9 mouse cellular contexts compared by ENCODE assay signal in genomic region chr11:119129281-119130058, GRCm38 (mm10). TPM values are rescaled to one million over a fixed set of nuclear protein-coding genes. Genes with fewer than 3 reads are reported as not detected.
DNase-seq lines count a peak whose midpoint lies in the region; ATAC-seq and TF ChIP-seq lines count a peak whose summit lies in the region.
"Had no signal": no experiment of that assay in that cellular context is flagged by ENCODE, and none has a peak within 500 bp of the region (broad histone marks: within the 10 kb centered on the region; RNA-seq: fewer than 3 reads in every experiment).

No protein-coding gene starts in this region.

- peaks cover 8% of the 10 kb centered on the region; the same call in 1 of the 2 replicates for H3K27me3 ChIP-seq in limb, embryonic 15.5 days
- H3K27me3 ChIP-seq in thymus, adult 2 months (ENCODE audit: control insufficient read depth, insufficient read depth, low read length): no peaks in the 10 kb centered on the region

- no peak for TF ChIP-seq POLR2A in thymus, adult 2 months (IDR thresholded peaks at IDR 0.05; ENCODE audit: control insufficient read depth, extremely low read depth, insufficient read depth, low read length, poor library complexity)

- H3K36me3 ChIP-seq in limb, embryonic 15.5 days: no peaks in the 10 kb centered on the region
- H3K36me3 ChIP-seq in thymus, adult 2 months (ENCODE audit: control insufficient read depth, insufficient read depth, low read length): no peaks in the 10 kb centered on the region

- H3K4me1 ChIP-seq in limb, embryonic 15.5 days: peaks cover 51% of the 10 kb centered on the region
- peaks cover 26% of the 10 kb centered on the region for H3K4me1 ChIP-seq in thymus, adult 2 months (replicated peaks; ENCODE audit: control insufficient read depth, insufficient read depth, low read length)

- peak overlapping the region; percentile 41 for H3K4me2 ChIP-seq in limb, embryonic 15.5 days

- no peak overlapping the region for H3K27ac ChIP-seq in limb, embryonic 15.5 days
- no peak overlapping the region for H3K27ac ChIP-seq in thymus, adult 2 months (ENCODE audit: control insufficient read depth, insufficient read depth, low read length)
- H3K27ac ChIP-seq in layer of hippocampus, adult 2 months: no peak overlapping the region

- H3K9ac ChIP-seq in limb, embryonic 15.5 days: no peak overlapping the region

- DNase-seq in ZHBTc4 (ENCODE audit: low read depth, low spot score): peak; percentile 53
- DNase-seq in adrenal gland, postnatal 36 days: peak; percentile 75 to 83
- peak; percentile 59 for DNase-seq in induced T-regulatory cell, adult 2 months (ENCODE audit: low read depth)
- DNase-seq in thymus, adult 2 months: no peak
- DNase-seq in layer of hippocampus, adult 2 months (ENCODE audit: low spot score in 2 of 2): no peak
- no peak for DNase-seq in gastrocnemius, postnatal 10 days
- no peak for DNase-seq in cerebellum, postnatal 14 days
- DNase-seq: cerebellum, postnatal 36 days had no signal

- H3K9me3 ChIP-seq in limb, embryonic 15.5 days: no peaks in the 10 kb centered on the region

- no peak overlapping the region for H3K4me3 ChIP-seq in limb, embryonic 15.5 days
- no peak overlapping the region for H3K4me3 ChIP-seq in thymus, adult 2 months (ENCODE audit: control insufficient read depth, insufficient read depth, low read length)
- no peak overlapping the region for H3K4me3 ChIP-seq in layer of hippocampus, adult 2 months

- 35% methylated on average over 18 of the region's 18 CpGs for WGBS in limb, embryonic 15.5 days
- 73% methylated on average over 18 of the region's 18 CpGs for WGBS in thymus, adult 2 months

- TF ChIP-seq CTCF in thymus, adult 2 months (IDR thresholded peaks at IDR 0.05; ENCODE audit: borderline replicate concordance, control insufficient read depth, extremely low read depth, insufficient read depth, low read length, poor library complexity): no peak
- no peak for TF ChIP-seq CTCF in layer of hippocampus, adult 2 months (conservative IDR thresholded peaks at IDR 0.05)

- ATAC-seq in limb, embryonic 15.5 days (ENCODE audit: insufficient number of reproducible peaks, low FRiP score, low TSS enrichment, low read depth): no peak

RNA-seq across cellular contexts. Expression of gene Cbx4, which starts 43.4 kb away (rescaled TPM):
- 100 to 1,000 TPM; 200 to 332 TPM for total RNA-seq in adrenal gland, postnatal 36 days (2021)
- polyA plus RNA-seq in limb, embryonic 15.5 days (2015; fragmentation: Nextera tagmentation; extraction: Ambion mirVana): 13.8 and 16.4 TPM in 2 replicates
- 54.7 and 56.8 TPM in 2 replicates for polyA plus RNA-seq in thymus, adult 2 months (2012; rRNA removed)
- 10 to 100 TPM; 53.7 to 60.4 TPM for total RNA-seq in layer of hippocampus, adult 2 months (2021)
- total RNA-seq in gastrocnemius, postnatal 10 days (2021): 1 to 10 TPM; 6.2 to 9.1 TPM

Comparison
In these comparisons a context has a peak if more than half of its experiments do, and no peak if none do; other contexts are left out.
1. DNase-seq: peak in ZHBTc4 (single experiment), adrenal gland, postnatal 36 days (2 of 2) and induced T-regulatory cell, adult 2 months (single experiment); none in thymus, adult 2 months (single experiment), layer of hippocampus, adult 2 months (0 of 2), gastrocnemius, postnatal 10 days (single experiment) and cerebellum, postnatal 14 days (0 of 2).
2. RNA of gene Cbx4, which starts 43.4 kb away (total RNA-seq): 200 to 332 TPM in adrenal gland, postnatal 36 days and 53.7 to 60.4 TPM in layer of hippocampus, adult 2 months; 6.2 to 9.1 TPM in gastrocnemius, postnatal 10 days; every median in the first group is over 4 times any median in the second.